Mouse (Mus musculus): Measurements from ENCODE around the gene Olfr352.

Olfr352 gene

GRCm38 (mm10) chr2:36868160-36868559 is at the start of gene Olfr352:
Gene Olfr352, plus strand, starts transcription at chr2:36868460.
- CTCF ChIA-PET, result no interaction called here

GRCm38 (mm10) chr2:36846010-36846409 is 22.2 kb upstream of the Olfr352 start, which contains the start of gene Olfr350:
Gene Olfr350, plus strand, starts transcription at chr2:36846310.
- CTCF ChIA-PET, result no interaction called here

GRCm38 (mm10) chr2:36862560-36862959 is 5.7 kb upstream of the Olfr352 start, which contains the start of gene Olfr351:
Gene Olfr351, minus strand, starts transcription at chr2:36862660.
- CTCF ChIA-PET, result no interaction called here

- CTCF ChIA-PET, result no interaction called here
These were observed 24.6 kb downstream of the Olfr352 start, which contains the start of gene Olfr353 for GRCm38 (mm10) chr2:36892836-36893235. Gene Olfr353, minus strand, starts transcription at chr2:36892936.

- CTCF ChIA-PET, result no interaction called here
These were observed 28.9 kb downstream of the Olfr352 start for GRCm38 (mm10) chr2:36897114-36897513.

GRCm38 (mm10) chr2:36905380-36905779 is 37.1 kb downstream of the Olfr352 start, which contains the start of gene Olfr354:
Gene Olfr354, plus strand, starts transcription at chr2:36905680.
- CTCF ChIA-PET, result no interaction called here

All from spleen, embryonic (tissue).